Mouse (Mus musculus): ENCODE measurements around the gene Por. TPM values are rescaled to one million over a fixed set of nuclear protein-coding genes. Genes with fewer than 3 reads are reported as not detected.
A peak's percentile ranks its signal among the peaks of the same experiment; 100 is the strongest.

Gene Por
- polyA plus RNA-seq, 1 experiment from 2014 or later: 98.3 TPM

DNA sequence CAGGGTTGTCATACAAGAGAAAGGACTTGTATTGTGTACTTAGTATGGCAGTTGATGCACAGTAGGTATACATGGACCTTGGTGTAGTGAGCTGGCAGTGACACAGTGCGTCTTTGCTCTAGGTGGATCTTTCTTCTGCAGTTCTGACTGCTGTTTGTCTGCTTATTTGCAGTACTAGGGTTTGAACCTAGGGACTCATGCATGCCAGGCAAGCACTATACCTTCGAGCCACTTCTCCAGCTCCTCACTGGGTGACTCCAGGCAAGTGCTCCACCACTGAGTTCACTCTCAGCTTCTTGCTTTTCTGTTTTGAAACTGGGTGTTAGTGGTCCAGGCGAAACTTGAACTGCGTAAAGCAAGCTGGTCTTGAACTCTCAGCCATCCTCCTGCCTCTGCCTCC, 31.8 kb downstream of the Por start:
- POLR2A ChIA-PET: interaction anchor here (1.1 kb wide), 1 partner anchor 12 kb away, joined by 4 read pairs; no protein-coding TSS in a partner anchor
- TF ChIP-seq CTCF (IDR thresholded peaks at IDR 0.05): no peak
- ATAC-seq (no peak), DNase-seq (ENCODE audit: low read depth, low spot score) (no peak)
- H3K27me3 ChIP-seq: no peaks in the 10 kb centered on the region
- CTCF ChIA-PET: interaction anchor here (1.0 to 2.1 kb wide), 4 partner anchors 11 to 71 kb away, joined by 3 to 9 read pairs (median 5); no protein-coding TSS in a partner anchor
- in situ Hi-C loops (cut with MboI; ENCODE audit: low pct_unique_long_range_greater_than_20kb): loop anchor here (25.0 kb wide), 1 partner anchor 1386 kb away; no protein-coding TSS in a partner anchor

DNA sequence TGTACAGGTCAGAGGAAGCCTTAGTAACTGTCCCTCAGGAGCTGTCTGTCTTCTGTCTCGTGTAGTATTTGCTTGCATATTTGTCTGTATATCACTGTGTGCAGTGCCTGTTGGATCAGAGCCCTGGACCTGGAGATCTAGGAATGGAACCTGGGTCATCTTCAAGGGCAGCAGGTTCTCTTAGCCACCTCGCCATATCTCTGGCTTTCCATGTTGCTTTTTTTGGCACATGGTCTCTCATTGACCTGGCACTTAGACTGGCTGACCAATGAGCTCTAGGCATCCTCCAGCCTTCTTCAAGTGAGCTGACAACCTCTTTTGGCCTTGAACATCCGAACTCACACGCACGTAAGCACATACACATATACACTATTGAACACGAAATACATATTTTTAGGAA, 32.4 kb downstream of the Por start:
- in situ Hi-C loops (cut with MboI; ENCODE audit: low pct_unique_long_range_greater_than_20kb): loop anchor here (25.0 kb wide), 1 partner anchor 1385 kb away; no protein-coding TSS in a partner anchor
- ChIA-PET POLR2A (interaction anchor here (1.1 kb wide), 1 partner anchor 12 kb away, joined by 4 read pairs; no protein-coding TSS in a partner anchor), CTCF (interaction anchor here (1.0 to 2.1 kb wide), 4 partner anchors 10 to 72 kb away, joined by 3 to 9 read pairs (median 5); no protein-coding TSS in a partner anchor)
- TF ChIP-seq CTCF (IDR thresholded peaks at IDR 0.05): no peak
- ATAC-seq (no peak), DNase-seq (ENCODE audit: low read depth, low spot score) (no peak)
- H3K27me3 ChIP-seq: no peaks in the 10 kb centered on the region

DNA sequence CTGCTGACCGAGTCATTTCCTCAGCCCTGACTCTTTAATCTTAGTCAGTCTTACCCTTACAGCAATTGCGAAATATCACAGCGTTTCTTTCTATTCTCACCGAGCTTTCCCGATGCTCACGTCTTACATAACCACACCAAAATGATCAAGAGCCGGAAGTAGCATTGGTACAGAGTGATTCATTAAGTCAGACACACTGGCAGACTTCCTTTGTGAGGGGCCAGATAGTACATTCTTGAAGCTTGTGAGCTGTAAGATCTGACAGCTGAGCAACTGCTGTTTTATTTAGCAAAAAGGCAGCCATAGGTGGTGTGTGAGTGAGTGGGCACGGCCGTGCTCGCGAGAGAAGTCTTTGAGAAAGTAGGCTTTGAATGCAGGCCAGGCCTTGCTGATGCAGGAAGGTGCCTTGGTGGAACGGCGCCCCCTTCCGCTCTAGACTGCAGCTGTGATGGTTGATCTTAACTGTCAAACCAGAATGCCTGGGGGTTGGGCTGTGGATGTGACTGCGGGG, 32.9 kb downstream of the Por start:
- no peak for TF ChIP-seq CTCF (IDR thresholded peaks at IDR 0.05)
- no peaks in the 10 kb centered on the region for H3K27me3 ChIP-seq
- DNase-seq (ENCODE audit: low read depth, low spot score) (no peak), ATAC-seq (peak; percentile 62)
- in situ Hi-C loops (cut with MboI; ENCODE audit: low pct_unique_long_range_greater_than_20kb): loop anchor here (25.0 kb wide), 1 partner anchor 1385 kb away; no protein-coding TSS in a partner anchor
- POLR2A ChIA-PET: interaction anchor here (0.6 kb wide), 1 partner anchor 32 kb away, joined by 4 read pairs; no protein-coding TSS in a partner anchor
- CTCF ChIA-PET: interaction anchor here (1.0 to 2.1 kb wide), 6 partner anchors 9 to 72 kb away, joined by 3 to 9 read pairs (median 5); no protein-coding TSS in a partner anchor

DNA sequence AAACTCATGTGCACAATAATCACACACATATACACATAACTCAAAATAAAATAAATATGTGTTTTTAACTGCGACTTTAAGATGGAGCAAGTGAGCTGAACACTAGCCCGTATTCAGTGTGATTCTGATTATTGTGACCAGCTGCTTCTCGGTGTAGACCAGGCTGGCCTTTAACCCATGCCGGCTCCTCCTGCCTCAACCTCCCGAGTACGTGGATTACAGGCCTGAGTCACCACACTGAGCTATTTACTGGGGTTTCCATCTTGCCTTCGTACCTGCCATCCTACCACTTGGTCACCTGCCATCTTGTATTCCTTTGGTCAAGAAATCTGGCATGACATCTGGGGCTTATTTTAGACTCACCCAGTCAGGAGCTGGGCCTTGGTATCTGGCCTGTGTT, 33.6 kb downstream of the Por start:
- no peak for TF ChIP-seq CTCF (IDR thresholded peaks at IDR 0.05)
- ATAC-seq: no peak
- CTCF ChIA-PET: interaction anchor here (1.5 to 1.8 kb wide), 3 partner anchors 15 to 73 kb away, joined by 4 to 6 read pairs (median 6); no protein-coding TSS in a partner anchor

DNA sequence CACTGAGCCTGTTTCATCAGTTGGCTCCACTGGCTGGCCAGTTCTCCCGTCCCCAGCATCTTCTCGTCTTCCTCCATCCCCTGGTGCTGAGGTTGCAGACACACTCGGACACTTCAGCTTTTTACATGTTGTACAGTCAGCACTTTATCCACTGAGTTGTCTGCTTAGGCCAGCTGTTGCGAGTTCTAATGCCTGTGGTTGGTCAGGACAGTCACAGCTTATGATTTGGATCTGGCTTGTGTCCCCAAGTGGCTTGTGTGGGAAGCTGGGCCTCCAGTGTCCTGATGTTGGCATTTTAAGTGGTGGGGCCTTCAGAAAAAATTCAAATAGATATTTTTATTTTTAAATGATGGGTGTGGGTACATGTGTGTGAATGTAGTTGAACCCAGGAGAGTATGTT, 35.5 kb downstream of the Por start:
- ChIA-PET CTCF (interaction anchor here (2.1 kb wide), 1 partner anchor 75 kb away, joined by 4 read pairs; no protein-coding TSS in a partner anchor), POLR2A (interaction anchor here (1.0 kb wide), 1 partner anchor 17 kb away, joined by 3 read pairs; no protein-coding TSS in a partner anchor)
- DNase-seq (ENCODE audit: low read depth, low spot score) (no peak), ATAC-seq (no peak)
- no peak for TF ChIP-seq CTCF (IDR thresholded peaks at IDR 0.05)
- no peaks in the 10 kb centered on the region for H3K27me3 ChIP-seq
- in situ Hi-C loops (cut with MboI; ENCODE audit: low pct_unique_long_range_greater_than_20kb): loop anchor here (25.0 kb wide), 1 partner anchor 1382 kb away; no protein-coding TSS in a partner anchor

More for the DNA sequence above, 33.6 kb downstream of the Por start:
- no peaks in the 10 kb centered on the region for H3K27me3 ChIP-seq
- POLR2A ChIA-PET: interaction anchor here (0.6 to 0.9 kb wide), 2 partner anchors 22 to 31 kb away, joined by 3 to 4 read pairs; no protein-coding TSS in a partner anchor
- DNase-seq (ENCODE audit: low read depth, low spot score): no peak
- in situ Hi-C loops (cut with MboI; ENCODE audit: low pct_unique_long_range_greater_than_20kb): loop anchor here (25.0 kb wide), 1 partner anchor 1384 kb away; no protein-coding TSS in a partner anchor

DNA sequence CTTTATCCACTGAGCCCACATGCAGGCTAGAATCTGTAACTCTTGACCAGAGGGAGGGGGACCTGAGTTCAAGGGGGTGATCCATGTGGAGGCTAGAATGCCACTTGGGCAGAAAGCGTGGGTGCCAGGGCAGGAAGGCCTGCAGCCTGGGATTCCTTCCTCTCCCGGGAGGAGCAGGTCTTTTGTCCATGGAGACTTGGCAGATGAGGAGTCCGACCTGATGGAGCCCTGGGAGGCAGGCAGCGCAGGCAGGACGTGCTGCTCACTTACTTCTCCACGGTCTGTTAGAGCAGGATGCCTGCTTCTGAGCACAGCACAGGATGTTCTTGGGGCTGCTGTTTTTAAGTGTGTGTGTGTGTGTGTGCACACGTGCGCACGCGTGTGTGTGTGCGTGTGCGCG, 37.2 kb downstream of the Por start:
- in situ Hi-C loops (cut with MboI; ENCODE audit: low pct_unique_long_range_greater_than_20kb): loop anchor here (25.0 kb wide), 1 partner anchor 1380 kb away; no protein-coding TSS in a partner anchor
- no peak for TF ChIP-seq CTCF (IDR thresholded peaks at IDR 0.05)
- no peaks in the 10 kb centered on the region for H3K27me3 ChIP-seq
- ATAC-seq: no peak
- CTCF ChIA-PET: interaction anchor here (2.1 kb wide), 1 partner anchor 77 kb away, joined by 4 read pairs; no protein-coding TSS in a partner anchor
- POLR2A ChIA-PET: interaction anchor here (1.3 kb wide), 1 partner anchor 17 kb away, joined by 3 read pairs; no protein-coding TSS in a partner anchor
- DNase-seq (ENCODE audit: low read depth, low spot score): no peak

DNA sequence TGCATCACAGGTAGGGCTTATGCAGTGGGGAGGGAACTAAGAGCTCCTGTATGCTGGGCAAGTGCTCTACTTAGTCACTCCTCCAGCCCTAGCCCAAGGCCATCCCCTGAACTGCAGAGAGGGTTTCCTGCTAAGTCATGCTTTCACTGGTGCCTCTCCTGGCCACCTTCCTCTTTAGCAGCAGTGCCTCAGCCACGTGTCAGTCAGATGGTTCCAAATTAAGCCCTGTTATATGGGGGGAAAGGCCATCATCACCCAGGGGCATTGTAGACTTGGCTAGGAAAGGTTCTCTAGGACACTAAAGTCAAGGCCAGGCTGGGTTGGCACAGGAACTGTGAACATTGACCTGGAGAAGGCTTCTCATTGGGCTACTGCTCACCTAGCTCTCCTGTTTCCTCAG, 38.0 kb downstream of the Por start:
- ChIA-PET CTCF (no interaction called here), POLR2A (interaction anchor here (1.3 kb wide), 1 partner anchor 18 kb away, joined by 3 read pairs; no protein-coding TSS in a partner anchor)
- in situ Hi-C loops (cut with MboI; ENCODE audit: low pct_unique_long_range_greater_than_20kb): loop anchor here (25.0 kb wide), 1 partner anchor 1379 kb away; no protein-coding TSS in a partner anchor
- ATAC-seq (no peak), DNase-seq (ENCODE audit: low read depth, low spot score) (no peak)
- H3K27me3 ChIP-seq: no peaks in the 10 kb centered on the region
- TF ChIP-seq CTCF (IDR thresholded peaks at IDR 0.05): no peak

DNA sequence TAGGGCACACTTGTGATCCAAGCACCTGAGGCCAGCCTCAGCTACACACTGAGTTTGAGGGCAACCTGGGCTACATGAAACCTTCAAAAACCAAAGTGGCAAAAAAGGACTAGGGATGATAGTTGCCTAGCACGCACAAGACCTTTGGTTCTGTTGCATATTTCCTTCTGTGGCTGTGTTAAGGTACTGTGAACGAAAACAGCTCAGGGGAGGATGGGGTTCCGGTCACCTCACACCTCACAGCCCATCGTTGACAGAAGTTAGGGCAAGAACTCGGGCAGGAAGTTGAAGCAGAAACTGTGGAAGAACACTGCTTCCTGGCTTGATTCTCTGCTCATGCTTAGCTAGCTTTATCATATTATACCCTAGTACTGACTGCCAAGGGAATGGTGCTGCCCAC, 39.9 kb downstream of the Por start:
- ChIA-PET POLR2A (interaction anchor here (0.6 to 1.5 kb wide), 4 partner anchors 17 to 80 kb away, joined by 3 to 5 read pairs (median 3); no protein-coding TSS in a partner anchor), CTCF (interaction anchor here (1.3 to 1.7 kb wide), 2 partner anchors 18 to 26 kb away, joined by 3 to 6 read pairs; no protein-coding TSS in a partner anchor)
- DNase-seq (ENCODE audit: low read depth, low spot score) (no peak), ATAC-seq (no peak)
- in situ Hi-C loops (cut with MboI; ENCODE audit: low pct_unique_long_range_greater_than_20kb): loop anchor here (25.0 kb wide), 1 partner anchor 1378 kb away; no protein-coding TSS in a partner anchor
- TF ChIP-seq CTCF (IDR thresholded peaks at IDR 0.05): no peak
- H3K27me3 ChIP-seq: no peaks in the 10 kb centered on the region

DNA sequence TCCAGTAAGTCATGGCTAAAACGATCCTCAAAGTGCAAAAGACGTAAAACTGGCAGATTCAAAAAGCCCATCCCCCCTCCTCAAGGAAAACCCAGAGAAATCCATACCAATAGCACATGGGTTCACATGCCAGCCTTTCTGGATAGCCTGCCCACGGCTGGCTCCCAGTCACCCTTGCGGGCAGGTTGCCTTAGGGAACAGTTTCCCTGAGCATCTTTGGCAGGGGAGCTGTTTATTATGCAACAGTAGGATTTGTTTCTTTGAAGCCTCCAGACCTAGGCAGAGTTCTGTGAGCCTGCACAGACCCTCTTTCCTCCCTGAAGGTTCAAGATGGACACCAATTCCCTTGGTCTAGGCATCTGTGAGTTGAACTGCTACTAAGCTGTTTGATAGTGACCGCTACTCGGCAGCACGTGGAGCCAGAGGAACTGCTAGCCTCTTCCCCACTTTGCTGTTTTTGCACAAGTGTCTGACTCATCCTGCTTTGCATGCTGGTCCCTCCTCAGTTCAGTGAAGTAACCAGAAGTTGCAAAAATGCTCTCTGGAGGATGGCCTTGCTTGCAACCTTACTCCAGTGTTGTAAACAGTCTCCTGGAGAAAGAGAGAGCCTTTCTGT, 40.9 kb downstream of the Por start:
- CTCF ChIA-PET: interaction anchor here (1.3 kb wide), 1 partner anchor 26 kb away, joined by 3 read pairs; no protein-coding TSS in a partner anchor
- TF ChIP-seq CTCF (IDR thresholded peaks at IDR 0.05): no peak
- POLR2A ChIA-PET: interaction anchor here (0.7 to 1.5 kb wide), 2 partner anchors 21 to 33 kb away, joined by 3 read pairs; no protein-coding TSS in a partner anchor

More for the DNA sequence above, 40.9 kb downstream of the Por start:
- no peaks in the 10 kb centered on the region for H3K27me3 ChIP-seq
- in situ Hi-C loops (cut with MboI; ENCODE audit: low pct_unique_long_range_greater_than_20kb): loop anchor here (25.0 kb wide), 1 partner anchor 1377 kb away; no protein-coding TSS in a partner anchor
- ATAC-seq (no peak), DNase-seq (ENCODE audit: low read depth, low spot score) (no peak)
